In genomic region chr4:95636937-95637749, GRCm38 (mm10) we compare ENCODE assay signal across 8 mouse cellular contexts.
A peak's percentile ranks its signal among the peaks of the same experiment; 100 is the strongest.
DNase-seq lines count a peak whose midpoint lies in the region; ATAC-seq lines count a peak whose summit lies in the region.

No protein-coding gene starts in this region.

- ATAC-seq in forebrain, embryonic 13.5 days: peak; percentile 73
- no peak for ATAC-seq in forebrain, embryonic 12.5 days (ENCODE audit: low FRiP score)
- ATAC-seq in heart, embryonic 13.5 days (ENCODE audit: extremely low read depth, insufficient number of reproducible peaks, low FRiP score, low TSS enrichment): no peak
- peak; percentile 85 for ATAC-seq in lung, embryonic 16.5 days (ENCODE audit: low read depth)

- WGBS in forebrain, embryonic 13.5 days: 23% methylated on average over 7 of the region's 7 CpGs
- 30% methylated on average over 7 of the region's 7 CpGs for WGBS in forebrain, embryonic 12.5 days
- 32% methylated on average over 7 of the region's 7 CpGs for WGBS in embryonic facial prominence, embryonic 10.5 days
- WGBS in heart, embryonic 13.5 days: 52% methylated on average over 7 of the region's 7 CpGs
- 35% methylated on average over 7 of the region's 7 CpGs for WGBS in lung, embryonic 16.5 days

- H3K4me1 ChIP-seq in forebrain, embryonic 13.5 days: peaks cover 18% of the 10 kb centered on the region
- H3K4me1 ChIP-seq in forebrain, embryonic 12.5 days: peaks cover 11% of the 10 kb centered on the region
- H3K4me1 ChIP-seq in embryonic facial prominence, embryonic 10.5 days: peaks cover 20% of the 10 kb centered on the region
- H3K4me1 ChIP-seq in heart, embryonic 13.5 days: peaks cover 20% of the 10 kb centered on the region
- peaks cover 9% of the 10 kb centered on the region for H3K4me1 ChIP-seq in lung, embryonic 16.5 days (replicated peaks; ENCODE audit: control insufficient read depth, insufficient read depth, low read length)

- no peaks in the 10 kb centered on the region for H3K9me3 ChIP-seq in forebrain, embryonic 13.5 days (replicated peaks)
- H3K9me3 ChIP-seq in forebrain, embryonic 12.5 days: no peaks in the 10 kb centered on the region
- no peaks in the 10 kb centered on the region for H3K9me3 ChIP-seq in embryonic facial prominence, embryonic 10.5 days
- no peaks in the 10 kb centered on the region for H3K9me3 ChIP-seq in heart, embryonic 13.5 days
- no peaks in the 10 kb centered on the region for H3K9me3 ChIP-seq in lung, embryonic 16.5 days (ENCODE audit: control insufficient read depth, low read length)

- H3K9ac ChIP-seq in forebrain, embryonic 13.5 days: no peak overlapping the region
- H3K9ac ChIP-seq in forebrain, embryonic 12.5 days: no peak overlapping the region
- no peak overlapping the region; the same call in 1 of the 2 replicates for H3K9ac ChIP-seq in heart, embryonic 13.5 days
- H3K9ac ChIP-seq in lung, embryonic 16.5 days (ENCODE audit: low read length): peak overlapping the region; percentile 45; the same call in 1 of the 2 replicates

- H3K27me3 ChIP-seq in forebrain, embryonic 13.5 days: no peaks in the 10 kb centered on the region
- no peaks in the 10 kb centered on the region for H3K27me3 ChIP-seq in forebrain, embryonic 12.5 days
- H3K27me3 ChIP-seq in embryonic facial prominence, embryonic 10.5 days (replicated peaks; ENCODE audit: low read depth, poor library complexity, severe bottlenecking): no peaks in the 10 kb centered on the region
- no peaks in the 10 kb centered on the region for H3K27me3 ChIP-seq in heart, embryonic 13.5 days (replicated peaks)
- H3K27me3 ChIP-seq in lung, embryonic 16.5 days (ENCODE audit: control insufficient read depth, insufficient read depth, low read depth, low read length): no peaks in the 10 kb centered on the region

- no peaks in the 10 kb centered on the region for H3K36me3 ChIP-seq in forebrain, embryonic 13.5 days (ENCODE audit: poor library complexity, severe bottlenecking)
- no peaks in the 10 kb centered on the region for H3K36me3 ChIP-seq in forebrain, embryonic 12.5 days (replicated peaks)
- H3K36me3 ChIP-seq in embryonic facial prominence, embryonic 10.5 days (replicated peaks): no peaks in the 10 kb centered on the region
- H3K36me3 ChIP-seq in heart, embryonic 13.5 days: no peaks in the 10 kb centered on the region
- H3K36me3 ChIP-seq in lung, embryonic 16.5 days (ENCODE audit: control insufficient read depth, insufficient read depth, low read length): no peaks in the 10 kb centered on the region

- peak overlapping the region; percentile 40; the same call in 1 of the 2 replicates for H3K27ac ChIP-seq in forebrain, embryonic 13.5 days
- H3K27ac ChIP-seq in forebrain, embryonic 12.5 days: no peak overlapping the region
- peak overlapping the region; percentile 62 for H3K27ac ChIP-seq in embryonic facial prominence, embryonic 10.5 days (replicated peaks)
- peak overlapping the region; percentile 83 for H3K27ac ChIP-seq in heart, embryonic 13.5 days (replicated peaks)
- H3K27ac ChIP-seq in lung, embryonic 16.5 days (ENCODE audit: low read length): peak overlapping the region; percentile 85

- no peak overlapping the region for H3K4me2 ChIP-seq in forebrain, embryonic 13.5 days
- no peak overlapping the region for H3K4me2 ChIP-seq in forebrain, embryonic 12.5 days
- peak overlapping the region; percentile 37 for H3K4me2 ChIP-seq in heart, embryonic 13.5 days
- peak overlapping the region; percentile 22; the same call in 1 of the 2 replicates for H3K4me2 ChIP-seq in lung, embryonic 16.5 days (ENCODE audit: low read depth, low read length)

- no peak overlapping the region for H3K4me3 ChIP-seq in forebrain, embryonic 13.5 days
- H3K4me3 ChIP-seq in forebrain, embryonic 12.5 days (replicated peaks): no peak overlapping the region
- H3K4me3 ChIP-seq in embryonic facial prominence, embryonic 10.5 days: no peak overlapping the region
- no peak overlapping the region for H3K4me3 ChIP-seq in heart, embryonic 13.5 days
- no peak overlapping the region for H3K4me3 ChIP-seq in lung, embryonic 16.5 days (ENCODE audit: low read length)

- no peak for DNase-seq in embryonic facial prominence, embryonic 10.5 days (ENCODE audit: low spot score)
- peak; percentile 61 for DNase-seq in kidney, postnatal 10 days
- DNase-seq in right cerebral cortex, postnatal 36 days (ENCODE audit: low spot score in 2 of 2): peak; percentile 25 to 56
- DNase-seq in spleen, postnatal 4 days (ENCODE audit: low spot score in 2 of 2): no peak

Comparison
In these comparisons a context has a peak if more than half of its experiments do, and no peak if none do; other contexts are left out.
1. ATAC-seq: peak in forebrain, embryonic 13.5 days (single experiment) and lung, embryonic 16.5 days (single experiment); none in forebrain, embryonic 12.5 days (single experiment) and heart, embryonic 13.5 days (single experiment).
2. H3K4me2 ChIP-seq: peak in heart, embryonic 13.5 days (single experiment) and lung, embryonic 16.5 days (single experiment); none in forebrain, embryonic 13.5 days (single experiment) and forebrain, embryonic 12.5 days (single experiment).
3. DNase-seq: peak in kidney, postnatal 10 days (single experiment) and right cerebral cortex, postnatal 36 days (2 of 2); none in embryonic facial prominence, embryonic 10.5 days (single experiment) and spleen, postnatal 4 days (0 of 2).